In the genomic region with DNA sequence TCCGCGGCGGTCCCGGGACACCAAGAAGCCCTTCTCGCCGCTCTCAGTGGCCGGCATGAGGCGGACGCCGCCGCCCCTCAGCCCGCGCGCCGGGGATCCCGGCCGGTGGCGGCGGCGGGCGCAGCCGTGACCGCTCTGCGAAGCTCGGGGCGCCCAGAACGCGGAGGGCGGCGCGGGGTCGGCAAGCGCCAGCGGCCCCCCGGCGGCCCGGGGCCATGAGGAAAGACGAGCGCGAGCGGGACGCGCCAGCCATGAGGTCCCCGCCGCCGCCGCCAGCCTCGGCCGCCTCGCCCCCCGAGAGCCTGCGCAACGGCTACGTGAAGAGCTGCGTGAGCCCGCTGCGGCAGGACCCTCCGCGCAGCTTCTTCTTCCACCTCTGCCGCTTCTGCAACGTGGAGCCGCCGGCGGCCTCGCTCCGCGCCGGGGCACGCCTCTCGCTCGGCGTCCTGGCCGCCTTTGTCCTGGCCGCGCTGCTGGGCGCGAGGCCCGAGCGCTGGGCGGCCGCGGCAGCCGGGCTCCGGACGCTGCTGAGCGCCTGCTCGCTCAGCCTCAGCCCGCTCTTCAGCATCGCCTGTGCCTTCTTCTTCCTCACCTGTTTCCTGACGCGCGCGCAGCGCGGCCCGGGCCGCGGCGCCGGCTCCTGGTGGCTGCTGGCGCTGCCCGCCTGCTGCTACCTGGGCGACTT, we compare ENCODE assay signal across 8 mouse cellular contexts. TPM values are rescaled to one million over a fixed set of nuclear protein-coding genes. Genes with fewer than 3 reads are reported as not detected.
DNase-seq lines count a peak whose midpoint lies in the region; ATAC-seq and TF ChIP-seq lines count a peak whose summit lies in the region.

No protein-coding gene starts in this region.

- H3K4me1 ChIP-seq in embryonic facial prominence, embryonic 13.5 days = peaks cover 5% of the 10 kb centered on the region; the same call in 1 of the 2 replicates
- peaks cover 11% of the 10 kb centered on the region; the same call in 1 of the 2 replicates for H3K4me1 ChIP-seq in heart, embryonic 15.5 days (replicated peaks)
- H3K4me1 ChIP-seq in lung, embryonic 14.5 days (ENCODE audit: insufficient read depth) = peaks cover 10% of the 10 kb centered on the region
- peaks cover 5% of the 10 kb centered on the region for H3K4me1 ChIP-seq in olfactory bulb, adult 2 months (ENCODE audit: control insufficient read depth, insufficient read depth, low read length)

- peak; percentile 66 for ATAC-seq in embryonic facial prominence, embryonic 13.5 days (ENCODE audit: insufficient number of reproducible peaks, insufficient read depth, low FRiP score, low TSS enrichment, low read depth)
- peak; percentile 68 for ATAC-seq in heart, embryonic 15.5 days (replicated peaks; ENCODE audit: insufficient number of reproducible peaks, insufficient read depth, low FRiP score, low read depth)
- peak; percentile 77 for ATAC-seq in lung, embryonic 14.5 days (ENCODE audit: insufficient read depth)

- no peaks in the 10 kb centered on the region for H3K36me3 ChIP-seq in embryonic facial prominence, embryonic 13.5 days
- H3K36me3 ChIP-seq in heart, embryonic 15.5 days = no peaks in the 10 kb centered on the region
- no peaks in the 10 kb centered on the region for H3K36me3 ChIP-seq in lung, embryonic 14.5 days (ENCODE audit: insufficient read depth)

- no peak for TF ChIP-seq CTCF in lung, embryonic 14.5 days (IDR thresholded peaks at IDR 0.05; ENCODE audit: low read depth)
- no peak for TF ChIP-seq CTCF in olfactory bulb, adult 2 months (IDR thresholded peaks at IDR 0.05; ENCODE audit: insufficient read depth, low read depth, low read length)

- peak overlapping the region; percentile 89 for H3K9ac ChIP-seq in embryonic facial prominence, embryonic 13.5 days
- H3K9ac ChIP-seq in heart, embryonic 15.5 days = peak overlapping the region; percentile 91
- H3K9ac ChIP-seq in lung, embryonic 14.5 days = peak overlapping the region; percentile 90

- no peaks in the 10 kb centered on the region for H3K27me3 ChIP-seq in embryonic facial prominence, embryonic 13.5 days
- no peaks in the 10 kb centered on the region for H3K27me3 ChIP-seq in heart, embryonic 15.5 days
- no peaks in the 10 kb centered on the region for H3K27me3 ChIP-seq in lung, embryonic 14.5 days (ENCODE audit: insufficient read depth, low read length)

- DNase-seq in urinary bladder, adult 18-20 months (ENCODE audit: low spot score in 2 of 2) = peak; percentile 18 to 66
- DNase-seq in urinary bladder, postnatal 10 days (ENCODE audit: low spot score) = no peak
- peak; percentile 57 to 74 for DNase-seq in kidney, postnatal 4 days
- peak; percentile 64 for DNase-seq in lung, embryonic 14.5 days
- peak; percentile 67 for DNase-seq in thymus, postnatal 25 days

- peak overlapping the region; percentile 96 for H3K4me2 ChIP-seq in embryonic facial prominence, embryonic 13.5 days
- peak overlapping the region; percentile 94 for H3K4me2 ChIP-seq in heart, embryonic 15.5 days
- H3K4me2 ChIP-seq in lung, embryonic 14.5 days = peak overlapping the region; percentile 96

- peak overlapping the region; percentile 86 for H3K4me3 ChIP-seq in embryonic facial prominence, embryonic 13.5 days
- peak overlapping the region; percentile 92 for H3K4me3 ChIP-seq in heart, embryonic 15.5 days
- H3K4me3 ChIP-seq in lung, embryonic 14.5 days (ENCODE audit: low read depth, low read length) = peak overlapping the region; percentile 91
- H3K4me3 ChIP-seq in olfactory bulb, adult 2 months (ENCODE audit: insufficient read depth, low read depth, low read length) = peak overlapping the region; percentile 75

- no peak for TF ChIP-seq POLR2A in olfactory bulb, adult 2 months (IDR thresholded peaks at IDR 0.05; ENCODE audit: insufficient read depth, low read depth, low read length)

- peak overlapping the region; percentile 80 for H3K27ac ChIP-seq in embryonic facial prominence, embryonic 13.5 days
- peak overlapping the region; percentile 87 for H3K27ac ChIP-seq in heart, embryonic 15.5 days
- peak overlapping the region; percentile 88 for H3K27ac ChIP-seq in lung, embryonic 14.5 days (ENCODE audit: low read depth)
- peak overlapping the region; percentile 31; the same call in 1 of the 2 replicates for H3K27ac ChIP-seq in olfactory bulb, adult 2 months (ENCODE audit: insufficient read depth, low read depth, low read length)

- H3K9me3 ChIP-seq in embryonic facial prominence, embryonic 13.5 days = no peaks in the 10 kb centered on the region
- H3K9me3 ChIP-seq in heart, embryonic 15.5 days (replicated peaks) = no peaks in the 10 kb centered on the region
- H3K9me3 ChIP-seq in lung, embryonic 14.5 days (ENCODE audit: low read depth, low read length) = no peaks in the 10 kb centered on the region

- WGBS in embryonic facial prominence, embryonic 13.5 days = under 1% methylated on average over 80 of the region's 103 CpGs
- WGBS in heart, embryonic 15.5 days = under 1% methylated on average over 79 of the region's 103 CpGs
- WGBS in lung, embryonic 14.5 days = under 1% methylated on average over 87 of the region's 103 CpGs
- WGBS in olfactory bulb, adult 2 months = under 1% methylated on average over 103 of the region's 103 CpGs

RNA-seq across cellular contexts. Expression of gene Pde3b, which starts 0.4 kb away (rescaled TPM):
- polyA plus RNA-seq in embryonic facial prominence, embryonic 13.5 days (2015; fragmentation: Nextera tagmentation; extraction: Ambion mirVana) = 4.8 and 5.2 TPM in 2 replicates
- polyA plus RNA-seq in heart, embryonic 15.5 days (2015; fragmentation: Nextera tagmentation; extraction: Ambion mirVana) = 3.6 and 4.6 TPM in 2 replicates
- polyA plus RNA-seq in lung, embryonic 14.5 days (2014; fragmentation: Nextera tagmentation; extraction: Ambion mirVana) = 11.7 and 12.2 TPM in 2 replicates
- not detected in 2 replicates for polyA plus RNA-seq in olfactory bulb, adult 2 months (2012; ENCODE audit: insufficient read depth, insufficient read length, low replicate concordance, missing spikeins)

Comparison
In these comparisons a context has a peak if more than half of its experiments do, and no peak if none do; other contexts are left out.
1. H3K27ac ChIP-seq: peak in every context shown above with its lines; median percentile 88 in lung, embryonic 14.5 days; 87 in heart, embryonic 15.5 days; 80 in embryonic facial prominence, embryonic 13.5 days; 31 in olfactory bulb, adult 2 months.